Mouse (Mus musculus): ENCODE measurements at regions not wholly inside any gene's neighbourhood (a gene's known extent, or its start where the extent isn't known, plus 50 kb on each side); places are given as distances from the start of the nearest gene placed in this dataset.

DNA sequence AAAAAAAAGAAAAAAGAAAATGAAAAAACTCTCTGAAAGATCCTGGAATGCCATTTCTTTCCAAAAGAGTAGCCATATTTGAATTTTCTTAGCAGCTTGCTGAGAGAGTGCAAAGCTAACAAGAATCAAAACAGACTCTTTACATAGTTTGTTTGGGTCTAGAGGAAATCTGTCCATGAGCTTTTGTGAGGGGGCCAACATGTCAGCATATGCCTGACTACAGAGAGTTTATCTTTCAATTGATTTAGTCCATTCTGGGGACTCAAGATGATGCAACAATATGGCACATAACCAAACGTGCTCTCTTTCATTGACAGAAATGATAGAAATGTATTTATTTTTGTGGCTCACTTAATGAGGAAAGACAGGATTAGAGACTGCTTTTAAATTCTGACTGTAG, 822.8 kb upstream of the Acvr2a start:
- no peak for ATAC-seq (ENCODE audit: insufficient number of reproducible peaks, low FRiP score, low TSS enrichment, low read depth)
- Histone ChIP-seq H3K27me3 (no peaks in the 10 kb centered on the region), H3K36me3 (no peaks in the 10 kb centered on the region), H3K4me1 (no peaks in the 10 kb centered on the region), H3K4me3 (replicated peaks) (no peak overlapping the region), H3K27ac (replicated peaks) (no peak overlapping the region), H3K4me2 (replicated peaks) (no peak overlapping the region), H3K9me3 (replicated peaks) (no peaks in the 10 kb centered on the region), H3K9ac (no peak overlapping the region)
- WGBS, result 48% methylated on average over 1 of the region's 1 CpGs

DNA sequence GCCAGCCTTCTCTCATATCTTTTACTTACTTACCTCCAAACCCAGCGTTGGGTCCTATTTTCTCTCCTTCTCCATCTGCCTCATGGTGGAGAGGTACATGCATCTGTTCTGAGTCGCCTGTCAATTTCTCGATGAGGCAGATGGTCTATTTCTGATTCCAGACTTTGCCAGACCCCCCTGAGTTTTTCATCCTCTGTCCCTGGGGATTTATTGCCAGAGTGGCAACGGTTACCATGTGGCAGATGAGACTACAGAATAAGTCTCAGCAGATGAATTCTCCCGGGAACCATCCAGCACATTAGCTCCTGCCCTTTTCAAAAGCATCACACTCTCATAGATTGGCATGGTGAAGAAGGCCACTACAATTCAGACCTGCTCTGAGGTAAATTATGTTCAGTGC, 819.7 kb upstream of the Acvr2a start:
- Histone ChIP-seq H3K9me3 (replicated peaks) (no peaks in the 10 kb centered on the region), H3K4me3 (replicated peaks) (no peak overlapping the region), H3K4me1 (no peaks in the 10 kb centered on the region), H3K27me3 (no peaks in the 10 kb centered on the region), H3K4me2 (replicated peaks) (no peak overlapping the region), H3K9ac (no peak overlapping the region), H3K27ac (replicated peaks) (no peak overlapping the region), H3K36me3 (no peaks in the 10 kb centered on the region)
- ATAC-seq (ENCODE audit: insufficient number of reproducible peaks, low FRiP score, low TSS enrichment, low read depth), result no peak
- 69% methylated on average over 5 of the region's 5 CpGs for WGBS

DNA sequence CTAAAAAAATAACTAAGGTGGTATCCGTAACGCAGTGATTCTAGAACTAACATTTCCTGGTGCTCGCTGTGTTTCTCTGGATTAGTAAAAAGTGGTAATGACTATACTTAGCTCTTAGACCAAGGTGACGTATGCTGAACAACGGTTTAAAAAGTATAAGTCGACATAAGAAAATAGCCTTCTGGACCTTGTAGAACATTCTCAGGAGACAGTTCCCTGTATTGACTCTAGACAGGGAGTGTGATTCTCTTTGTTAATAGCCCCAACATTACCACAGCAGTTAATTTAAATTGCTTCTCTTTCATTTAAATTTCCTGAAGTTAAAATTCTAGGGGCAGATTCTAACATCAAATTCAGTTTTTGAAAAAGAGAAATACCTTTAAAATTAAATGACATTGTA, 812.7 kb upstream of the Acvr2a start:
- ATAC-seq (ENCODE audit: insufficient number of reproducible peaks, low FRiP score, low TSS enrichment, low read depth), result no peak
- Histone ChIP-seq H3K9ac (no peak overlapping the region), H3K4me3 (replicated peaks) (no peak overlapping the region), H3K36me3 (no peaks in the 10 kb centered on the region), H3K27me3 (no peaks in the 10 kb centered on the region), H3K27ac (replicated peaks) (no peak overlapping the region), H3K9me3 (replicated peaks) (no peaks in the 10 kb centered on the region), H3K4me2 (replicated peaks) (no peak overlapping the region), H3K4me1 (no peaks in the 10 kb centered on the region)
- WGBS, result 88% methylated on average over 6 of the region's 6 CpGs

GRCm38 (mm10) chr2:48001800-48002507, 812.0 kb upstream of the Acvr2a start:
- Histone ChIP-seq H3K4me2 (replicated peaks) (0 out of 2 replicates have a peak overlapping the region, but pooled peaks have one; percentile 4), H3K36me3 (no peaks in the 10 kb centered on the region), H3K4me3 (replicated peaks) (no peak overlapping the region), H3K9ac (no peak overlapping the region), H3K27ac (replicated peaks) (no peak overlapping the region; the same call in 1 of the 2 replicates), H3K9me3 (replicated peaks) (no peaks in the 10 kb centered on the region), H3K27me3 (no peaks in the 10 kb centered on the region), H3K4me1 (no peaks in the 10 kb centered on the region)
- WGBS, result 24% methylated on average over 11 of the region's 11 CpGs
- ATAC-seq (ENCODE audit: insufficient number of reproducible peaks, low FRiP score, low TSS enrichment, low read depth), result peak; percentile 57; the same call in 1 of the 2 replicates

GRCm38 (mm10) chr2:48010308-48010707, 803.6 kb upstream of the Acvr2a start:
- Histone ChIP-seq H3K4me1 (no peaks in the 10 kb centered on the region), H3K36me3 (no peaks in the 10 kb centered on the region), H3K27ac (replicated peaks) (no peak overlapping the region), H3K4me2 (replicated peaks) (no peak overlapping the region), H3K9me3 (replicated peaks) (no peaks in the 10 kb centered on the region), H3K4me3 (replicated peaks) (no peak overlapping the region), H3K9ac (no peak overlapping the region), H3K27me3 (no peaks in the 10 kb centered on the region)
- 71% methylated on average over 2 of the region's 2 CpGs for WGBS
- no peak for ATAC-seq (ENCODE audit: insufficient number of reproducible peaks, low FRiP score, low TSS enrichment, low read depth)

DNA sequence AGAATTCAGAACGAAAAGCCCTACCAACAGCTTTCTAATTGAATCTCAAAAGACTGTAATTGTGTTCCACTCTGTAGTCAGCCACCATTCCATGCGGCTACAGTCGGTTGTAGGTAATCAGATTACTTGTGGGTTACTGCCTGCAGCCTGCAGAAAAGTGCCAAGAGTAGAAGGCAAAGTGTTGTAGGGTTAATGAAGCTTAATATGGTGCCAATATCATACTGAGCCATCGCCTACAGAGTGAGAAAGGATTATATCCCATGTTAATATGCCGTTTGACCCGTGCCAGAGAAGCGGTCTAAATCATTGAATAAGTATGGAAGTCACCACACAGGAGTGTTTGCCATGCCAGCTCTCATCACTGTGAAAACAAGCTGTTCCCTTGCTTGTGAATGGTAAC, 786.4 kb upstream of the Acvr2a start:
- Histone ChIP-seq H3K9me3 (replicated peaks) (no peaks in the 10 kb centered on the region), H3K4me3 (replicated peaks) (no peak overlapping the region), H3K27ac (replicated peaks) (no peak overlapping the region), H3K9ac (no peak overlapping the region), H3K4me2 (replicated peaks) (no peak overlapping the region), H3K27me3 (no peaks in the 10 kb centered on the region), H3K4me1 (no peaks in the 10 kb centered on the region), H3K36me3 (no peaks in the 10 kb centered on the region)
- no peak for ATAC-seq (ENCODE audit: insufficient number of reproducible peaks, low FRiP score, low TSS enrichment, low read depth)
- WGBS, result 84% methylated on average over 7 of the region's 7 CpGs

DNA sequence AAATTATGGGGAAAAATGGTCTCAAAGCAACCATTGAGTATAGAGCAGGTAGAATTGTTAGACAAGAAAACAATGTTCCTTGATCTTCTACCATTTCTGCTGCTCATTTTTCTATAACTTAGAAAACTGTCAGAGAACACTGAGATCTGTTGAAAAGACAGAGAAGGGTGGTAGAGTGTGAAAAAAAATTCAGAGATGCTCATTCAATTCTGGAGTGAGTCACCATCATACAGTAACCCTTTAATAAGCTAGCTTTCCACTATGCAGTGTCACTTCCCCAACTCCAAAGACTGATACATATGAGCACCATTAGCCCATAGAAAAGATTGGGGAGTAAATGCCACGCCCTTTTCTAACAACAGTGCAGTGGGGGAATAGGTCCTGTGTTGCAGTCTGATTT, 752.5 kb upstream of the Acvr2a start:
- no peaks in the 10 kb centered on the region for H3K27me3 ChIP-seq
- no peak overlapping the region for H3K27ac ChIP-seq (replicated peaks)
- H3K36me3 ChIP-seq, result no peaks in the 10 kb centered on the region
- ATAC-seq (ENCODE audit: insufficient number of reproducible peaks, low FRiP score, low TSS enrichment, low read depth), result no peak
- no peaks in the 10 kb centered on the region for H3K9me3 ChIP-seq (replicated peaks)
- 62% methylated on average over 1 of the region's 1 CpGs for WGBS
- H3K9ac ChIP-seq, result no peak overlapping the region
- H3K4me1 ChIP-seq, result no peaks in the 10 kb centered on the region
- H3K4me3 ChIP-seq (replicated peaks), result no peak overlapping the region
- H3K4me2 ChIP-seq (replicated peaks), result no peak overlapping the region

DNA sequence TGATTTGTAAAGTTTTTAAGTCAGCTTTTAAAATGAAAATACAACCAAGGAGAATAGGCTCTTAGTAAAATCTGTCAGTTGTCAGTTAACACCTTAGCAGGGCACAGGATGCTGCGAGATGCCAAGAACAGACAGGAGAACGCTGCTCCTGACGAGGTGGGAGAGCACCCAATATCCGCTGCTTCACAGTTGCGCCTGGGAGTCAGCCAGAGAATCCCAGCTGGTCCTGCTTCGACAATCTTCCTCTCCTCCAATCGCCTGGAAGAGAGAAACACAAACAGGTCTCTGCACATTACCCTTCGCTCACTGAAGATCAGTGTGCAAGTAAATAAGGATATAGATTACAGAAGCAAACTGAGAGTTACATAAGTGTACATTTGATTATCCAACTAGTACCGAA, 750.5 kb upstream of the Acvr2a start:
- ATAC-seq (ENCODE audit: insufficient number of reproducible peaks, low FRiP score, low TSS enrichment, low read depth), result no peak
- Histone ChIP-seq H3K27me3 (no peaks in the 10 kb centered on the region), H3K4me2 (replicated peaks) (no peak overlapping the region), H3K9me3 (replicated peaks) (no peaks in the 10 kb centered on the region), H3K4me1 (no peaks in the 10 kb centered on the region), H3K27ac (replicated peaks) (no peak overlapping the region), H3K4me3 (replicated peaks) (no peak overlapping the region), H3K9ac (no peak overlapping the region), H3K36me3 (no peaks in the 10 kb centered on the region)
- 41% methylated on average over 9 of the region's 9 CpGs for WGBS

GRCm38 (mm10) chr2:48065162-48065561, 748.7 kb upstream of the Acvr2a start:
- no peaks in the 10 kb centered on the region for H3K36me3 ChIP-seq
- no peak overlapping the region for H3K4me3 ChIP-seq (replicated peaks)
- H3K9ac ChIP-seq, result no peak overlapping the region
- H3K4me1 ChIP-seq, result no peaks in the 10 kb centered on the region
- no peak overlapping the region for H3K4me2 ChIP-seq (replicated peaks)
- no peaks in the 10 kb centered on the region for H3K9me3 ChIP-seq (replicated peaks)
- no peaks in the 10 kb centered on the region for H3K27me3 ChIP-seq
- ATAC-seq (ENCODE audit: insufficient number of reproducible peaks, low FRiP score, low TSS enrichment, low read depth), result no peak
- 68% methylated on average over 3 of the region's 3 CpGs for WGBS
- H3K27ac ChIP-seq (replicated peaks), result no peak overlapping the region

GRCm38 (mm10) chr2:48082120-48082799, 731.6 kb upstream of the Acvr2a start:
- Histone ChIP-seq H3K4me2 (replicated peaks) (no peak overlapping the region), H3K36me3 (no peaks in the 10 kb centered on the region), H3K4me3 (replicated peaks) (no peak overlapping the region), H3K4me1 (no peaks in the 10 kb centered on the region), H3K9me3 (replicated peaks) (no peaks in the 10 kb centered on the region), H3K27ac (replicated peaks) (no peak overlapping the region), H3K9ac (no peak overlapping the region), H3K27me3 (no peaks in the 10 kb centered on the region)
- 72% methylated on average over 3 of the region's 3 CpGs for WGBS
- no peak for ATAC-seq (ENCODE audit: insufficient number of reproducible peaks, low FRiP score, low TSS enrichment, low read depth)

GRCm38 (mm10) chr2:48098287-48098686, 715.6 kb upstream of the Acvr2a start:
- Histone ChIP-seq H3K9ac (no peak overlapping the region), H3K9me3 (replicated peaks) (no peaks in the 10 kb centered on the region), H3K4me3 (replicated peaks) (no peak overlapping the region), H3K27ac (replicated peaks) (no peak overlapping the region), H3K4me2 (replicated peaks) (no peak overlapping the region), H3K27me3 (no peaks in the 10 kb centered on the region), H3K4me1 (no peaks in the 10 kb centered on the region), H3K36me3 (no peaks in the 10 kb centered on the region)
- no peak for ATAC-seq (ENCODE audit: insufficient number of reproducible peaks, low FRiP score, low TSS enrichment, low read depth)
- 69% methylated on average over 1 of the region's 1 CpGs for WGBS
